Mouse (Mus musculus): ENCODE results near the gene Zfp37. TPM values are rescaled to one million over a fixed set of nuclear protein-coding genes. Genes with fewer than 3 reads are reported as not detected.

The Zfp37 gene
- polyA plus RNA-seq, 1 experiment from 2014 or later, result 29.3 TPM

DNA sequence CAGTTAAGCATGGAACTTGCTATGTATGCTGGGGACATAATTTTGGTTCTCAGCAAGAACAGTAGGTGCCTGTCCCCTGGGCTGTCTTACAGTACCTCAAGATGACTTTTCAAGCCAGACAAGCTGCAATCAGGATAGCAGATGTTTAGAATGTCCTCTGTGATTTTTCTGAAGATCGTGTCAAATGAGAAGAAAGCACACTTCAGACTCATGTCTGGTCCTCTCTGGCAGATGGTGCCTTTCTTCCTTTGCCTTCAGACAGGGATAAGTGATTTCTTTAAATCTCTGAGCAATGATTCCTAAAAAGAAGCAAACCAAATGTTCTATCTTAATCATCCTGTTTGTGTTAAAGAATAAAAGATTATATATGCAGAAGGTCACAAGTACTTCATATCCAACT, 694 bp downstream of the Zfp37 start:
- Histone ChIP-seq H3K27me3 (ENCODE audit: control insufficient read depth, insufficient read depth, low read length) (no peaks in the 10 kb centered on the region), H3K4me3 (ENCODE audit: low read depth, low read length) (no peak overlapping the region), H3K4me1 (ENCODE audit: control insufficient read depth, insufficient read depth, low read length) (no peaks in the 10 kb centered on the region), H3K4me2 (no peak overlapping the region), H3K36me3 (ENCODE audit: control insufficient read depth, insufficient read depth, low read length) (no peaks in the 10 kb centered on the region), H3K9ac (ENCODE audit: low read length) (no peak overlapping the region), H3K27ac (ENCODE audit: low read depth, low read length) (no peak overlapping the region), H3K9me3 (ENCODE audit: control insufficient read depth, low read length) (no peaks in the 10 kb centered on the region)
- ATAC-seq (ENCODE audit: low FRiP score) (no peak), DNase-seq (ENCODE audit: low spot score, missing footprints) (peak; percentile 47)
- 86% methylated on average over 1 of the region's 1 CpGs for WGBS

DNA sequence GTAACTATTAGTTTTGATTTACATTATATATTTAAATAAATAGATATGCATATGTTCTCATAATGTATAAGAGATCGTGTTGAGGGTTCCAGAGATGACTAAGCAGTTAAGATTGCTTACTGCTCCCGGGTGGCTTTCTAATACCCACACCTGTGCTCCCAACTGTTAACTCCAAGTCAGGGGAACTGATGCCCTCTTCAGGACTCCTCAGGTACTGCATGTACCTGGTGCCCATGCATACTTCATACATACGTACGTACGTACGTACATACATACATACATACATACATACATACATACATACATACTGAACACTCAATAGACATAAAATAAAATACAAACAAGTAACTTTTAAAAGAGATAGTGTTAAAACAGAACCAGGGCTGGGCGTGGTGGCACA, 1.4 kb downstream of the Zfp37 start:
- H3K9me3 ChIP-seq (ENCODE audit: control insufficient read depth, low read length), result no peaks in the 10 kb centered on the region
- H3K9ac ChIP-seq (ENCODE audit: low read length), result no peak overlapping the region
- no peak for ATAC-seq (ENCODE audit: low FRiP score)
- no peak overlapping the region for H3K27ac ChIP-seq (ENCODE audit: low read depth, low read length)
- 89% methylated on average over 7 of the region's 7 CpGs for WGBS
- no peak for DNase-seq (ENCODE audit: low spot score, missing footprints)
- H3K4me3 ChIP-seq (ENCODE audit: low read depth, low read length), result no peak overlapping the region
- H3K4me2 ChIP-seq, result no peak overlapping the region
- H3K36me3 ChIP-seq (ENCODE audit: control insufficient read depth, insufficient read depth, low read length), result no peaks in the 10 kb centered on the region
- H3K27me3 ChIP-seq (ENCODE audit: control insufficient read depth, insufficient read depth, low read length), result no peaks in the 10 kb centered on the region
- no peaks in the 10 kb centered on the region for H3K4me1 ChIP-seq (ENCODE audit: control insufficient read depth, insufficient read depth, low read length)

DNA sequence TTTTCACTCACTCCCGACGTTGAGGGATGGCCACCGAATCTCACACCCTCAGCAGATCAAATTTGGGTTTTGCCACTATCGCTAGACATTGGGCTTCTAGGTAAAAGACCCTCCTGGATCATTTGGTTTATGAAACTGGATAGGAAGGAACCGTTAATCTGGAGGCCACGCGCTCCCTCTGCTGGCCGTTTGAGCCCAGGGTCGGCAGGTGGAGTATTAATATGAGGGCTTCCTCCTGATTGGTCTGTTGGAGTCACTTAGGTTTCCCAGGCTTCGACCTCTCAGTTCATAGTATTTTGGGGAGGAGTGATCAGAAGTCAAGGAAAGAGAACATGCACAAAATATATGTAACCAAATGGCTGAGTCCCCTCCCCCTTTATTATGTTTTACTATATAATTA, 2.5 kb downstream of the Zfp37 start:
- Histone ChIP-seq H3K36me3 (ENCODE audit: control insufficient read depth, insufficient read depth, low read length) (no peaks in the 10 kb centered on the region), H3K27ac (ENCODE audit: low read depth, low read length) (no peak overlapping the region), H3K9me3 (ENCODE audit: control insufficient read depth, low read length) (no peaks in the 10 kb centered on the region), H3K4me2 (no peak overlapping the region), H3K27me3 (ENCODE audit: control insufficient read depth, insufficient read depth, low read length) (no peaks in the 10 kb centered on the region), H3K4me1 (ENCODE audit: control insufficient read depth, insufficient read depth, low read length) (no peaks in the 10 kb centered on the region), H3K4me3 (ENCODE audit: low read depth, low read length) (no peak overlapping the region), H3K9ac (ENCODE audit: low read length) (no peak overlapping the region)
- 43% methylated on average over 10 of the region's 10 CpGs for WGBS
- DNase-seq (ENCODE audit: low spot score, missing footprints), result peak; percentile 89
- peak; percentile 57 for ATAC-seq (ENCODE audit: low FRiP score)

DNA sequence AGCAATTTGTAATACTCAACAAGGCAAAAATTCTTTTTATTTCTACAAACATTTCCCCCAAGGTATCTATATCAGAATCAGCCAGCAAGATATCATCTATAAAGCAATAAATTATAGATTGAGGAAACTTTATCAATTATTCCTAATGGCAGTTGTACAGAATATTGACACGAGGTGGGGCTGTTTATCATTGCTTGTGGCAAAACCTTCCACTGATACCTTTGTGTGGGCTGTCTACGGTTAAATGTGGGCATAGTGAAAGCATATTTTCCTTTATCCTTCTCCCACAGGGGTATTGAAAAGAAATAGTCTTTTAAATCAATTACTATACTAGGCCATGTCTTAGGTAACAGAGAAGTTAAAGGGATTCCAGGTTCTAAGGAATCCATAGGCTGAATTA, 17.4 kb downstream of the Zfp37 start:
- ATAC-seq (ENCODE audit: low FRiP score), result no peak
- Histone ChIP-seq H3K27ac (ENCODE audit: low read depth, low read length) (no peak overlapping the region), H3K9ac (ENCODE audit: low read length) (no peak overlapping the region), H3K27me3 (ENCODE audit: control insufficient read depth, insufficient read depth, low read length) (no peaks in the 10 kb centered on the region), H3K4me1 (ENCODE audit: control insufficient read depth, insufficient read depth, low read length) (peaks cover 2% of the 10 kb centered on the region; the same call in 1 of the 2 replicates), H3K4me2 (no peak overlapping the region), H3K9me3 (ENCODE audit: control insufficient read depth, low read length) (no peaks in the 10 kb centered on the region), H3K36me3 (ENCODE audit: control insufficient read depth, insufficient read depth, low read length) (no peaks in the 10 kb centered on the region), H3K4me3 (ENCODE audit: low read depth, low read length) (no peak overlapping the region)
- WGBS, result 80% methylated on average over 2 of the region's 2 CpGs
- DNase-seq (ENCODE audit: low spot score, missing footprints), result no peak

DNA sequence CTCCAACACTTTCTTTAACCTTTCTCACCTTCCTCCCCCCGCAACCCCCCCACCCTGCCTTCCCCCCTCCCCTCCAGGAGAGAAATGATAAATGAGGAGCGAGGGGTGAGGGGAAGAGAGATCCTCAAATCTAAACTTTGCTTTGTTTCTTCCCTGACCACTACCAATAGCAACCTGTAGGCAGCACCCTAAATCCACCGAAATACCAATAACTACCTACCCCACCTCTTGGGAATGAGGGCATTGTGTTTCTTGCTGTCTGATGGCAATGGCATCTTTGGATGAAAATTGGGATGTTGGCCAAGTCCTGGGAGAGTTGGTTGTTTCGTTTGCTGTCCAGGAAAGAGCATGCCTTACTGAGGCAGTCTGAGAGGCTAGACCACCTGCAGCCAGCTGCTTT, 20.8 kb downstream of the Zfp37 start:
- Histone ChIP-seq H3K4me1 (ENCODE audit: control insufficient read depth, insufficient read depth, low read length) (peaks cover 2% of the 10 kb centered on the region; the same call in 1 of the 2 replicates), H3K9ac (ENCODE audit: low read length) (no peak overlapping the region), H3K27me3 (ENCODE audit: control insufficient read depth, insufficient read depth, low read length) (no peaks in the 10 kb centered on the region), H3K4me3 (ENCODE audit: low read depth, low read length) (no peak overlapping the region), H3K27ac (ENCODE audit: low read depth, low read length) (no peak overlapping the region), H3K4me2 (no peak overlapping the region), H3K36me3 (ENCODE audit: control insufficient read depth, insufficient read depth, low read length) (no peaks in the 10 kb centered on the region), H3K9me3 (ENCODE audit: control insufficient read depth, low read length) (no peaks in the 10 kb centered on the region)
- ATAC-seq (ENCODE audit: low FRiP score), result no peak
- DNase-seq (ENCODE audit: low spot score, missing footprints), result no peak
- WGBS, result 49% methylated on average over 4 of the region's 4 CpGs

DNA sequence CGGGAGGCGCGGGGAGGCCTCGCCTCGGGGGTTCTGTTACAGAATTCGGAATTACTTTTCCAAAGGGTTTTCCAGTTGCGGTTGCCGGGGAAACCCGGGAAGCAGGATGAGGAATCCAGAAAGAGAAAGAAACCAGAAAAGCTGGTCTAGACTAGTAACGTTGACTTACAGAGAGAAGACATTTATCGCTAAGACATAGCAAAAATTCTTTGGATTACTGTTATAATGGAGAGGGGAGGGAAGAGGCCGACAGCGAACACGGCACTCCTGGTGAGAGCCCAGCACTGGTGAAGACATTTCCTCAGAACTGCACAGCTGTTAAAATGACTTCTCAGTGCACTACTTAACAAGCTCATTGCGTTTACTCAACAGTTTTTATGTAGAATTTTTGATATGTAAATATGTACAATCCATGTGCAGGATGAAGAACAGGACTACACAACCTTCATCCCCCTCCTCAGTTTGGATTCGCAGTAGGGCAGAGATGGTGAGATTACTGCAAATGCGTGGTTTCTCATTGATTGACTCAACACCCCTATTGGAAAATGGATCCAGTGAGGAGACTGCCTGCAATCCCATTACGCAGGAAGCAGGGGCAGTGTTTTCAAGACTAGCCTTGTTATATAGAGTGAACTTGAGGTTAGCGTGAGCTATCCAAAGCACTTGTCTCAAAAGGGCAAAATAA, 22.0 kb downstream of the Zfp37 start:
- Histone ChIP-seq H3K27me3 (ENCODE audit: control insufficient read depth, insufficient read depth, low read length) (no peaks in the 10 kb centered on the region), H3K4me2 (peak overlapping the region; percentile 46), H3K9ac (ENCODE audit: low read length) (peak overlapping the region; percentile 89), H3K4me1 (ENCODE audit: control insufficient read depth, insufficient read depth, low read length) (peaks cover 2% of the 10 kb centered on the region; the same call in 1 of the 2 replicates), H3K27ac (ENCODE audit: low read depth, low read length) (peak overlapping the region; percentile 86), H3K36me3 (ENCODE audit: control insufficient read depth, insufficient read depth, low read length) (peaks cover 3% of the 10 kb centered on the region; the same call in 1 of the 2 replicates), H3K9me3 (ENCODE audit: control insufficient read depth, low read length) (no peaks in the 10 kb centered on the region), H3K4me3 (ENCODE audit: low read depth, low read length) (peak overlapping the region; percentile 67)
- WGBS, result 5% methylated on average over 19 of the region's 19 CpGs
- DNase-seq (ENCODE audit: low spot score, missing footprints), result no peak
- peak; percentile 45 for ATAC-seq (ENCODE audit: low FRiP score)

DNA sequence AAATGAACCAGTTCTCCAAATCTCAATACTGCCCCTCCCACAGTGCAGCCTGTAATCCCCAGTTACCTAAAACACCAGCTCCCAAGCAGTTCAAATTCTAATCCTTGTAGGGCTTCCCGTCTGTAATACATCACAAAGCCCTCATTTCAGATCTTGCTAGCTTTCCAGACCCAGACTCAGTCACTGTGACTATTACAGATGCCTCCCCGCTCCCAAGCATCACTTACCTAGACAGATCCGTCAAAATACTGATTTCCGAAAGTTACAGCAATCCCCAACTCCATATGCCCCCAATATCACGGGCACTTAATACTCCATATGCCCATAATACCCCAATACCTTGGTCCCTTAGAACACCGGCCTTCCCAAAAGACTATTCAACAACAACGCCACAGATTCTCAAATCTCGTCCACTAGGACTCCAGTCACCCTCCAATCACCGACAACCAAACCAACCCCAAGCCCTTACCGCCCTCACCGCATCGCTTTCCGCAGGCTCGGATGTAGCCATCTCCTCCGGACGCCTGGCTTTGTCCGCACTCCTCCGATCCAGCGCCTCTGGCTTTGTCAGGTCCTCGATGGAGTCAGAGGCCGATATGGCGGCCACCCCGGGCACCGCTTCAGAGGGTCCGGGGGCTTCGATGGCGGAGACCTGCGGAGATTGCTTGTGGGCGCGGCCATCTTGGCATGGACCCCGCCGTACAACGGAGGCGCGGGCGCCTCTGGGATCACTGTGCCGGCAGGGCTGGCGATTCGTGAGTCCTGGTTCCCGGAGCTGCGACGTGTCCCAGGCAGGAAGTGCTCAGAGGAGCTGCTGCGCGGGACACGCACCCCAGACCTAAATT, 22.8 kb downstream of the Zfp37 start:
- under 1% methylated on average over 45 of the region's 45 CpGs for WGBS
- Histone ChIP-seq H3K27me3 (ENCODE audit: control insufficient read depth, insufficient read depth, low read length) (no peaks in the 10 kb centered on the region), H3K27ac (ENCODE audit: low read depth, low read length) (peak overlapping the region; percentile 86), H3K9ac (ENCODE audit: low read length) (peak overlapping the region; percentile 89), H3K9me3 (ENCODE audit: control insufficient read depth, low read length) (no peaks in the 10 kb centered on the region), H3K4me3 (ENCODE audit: low read depth, low read length) (peak overlapping the region; percentile 67), H3K4me1 (ENCODE audit: control insufficient read depth, insufficient read depth, low read length) (peaks cover 2% of the 10 kb centered on the region; the same call in 1 of the 2 replicates), H3K36me3 (ENCODE audit: control insufficient read depth, insufficient read depth, low read length) (peaks cover 9% of the 10 kb centered on the region), H3K4me2 (peak overlapping the region; percentile 46)
- peak; percentile 98 for ATAC-seq (ENCODE audit: low FRiP score)
- peak; percentile 98 for DNase-seq (ENCODE audit: low spot score, missing footprints)

DNA sequence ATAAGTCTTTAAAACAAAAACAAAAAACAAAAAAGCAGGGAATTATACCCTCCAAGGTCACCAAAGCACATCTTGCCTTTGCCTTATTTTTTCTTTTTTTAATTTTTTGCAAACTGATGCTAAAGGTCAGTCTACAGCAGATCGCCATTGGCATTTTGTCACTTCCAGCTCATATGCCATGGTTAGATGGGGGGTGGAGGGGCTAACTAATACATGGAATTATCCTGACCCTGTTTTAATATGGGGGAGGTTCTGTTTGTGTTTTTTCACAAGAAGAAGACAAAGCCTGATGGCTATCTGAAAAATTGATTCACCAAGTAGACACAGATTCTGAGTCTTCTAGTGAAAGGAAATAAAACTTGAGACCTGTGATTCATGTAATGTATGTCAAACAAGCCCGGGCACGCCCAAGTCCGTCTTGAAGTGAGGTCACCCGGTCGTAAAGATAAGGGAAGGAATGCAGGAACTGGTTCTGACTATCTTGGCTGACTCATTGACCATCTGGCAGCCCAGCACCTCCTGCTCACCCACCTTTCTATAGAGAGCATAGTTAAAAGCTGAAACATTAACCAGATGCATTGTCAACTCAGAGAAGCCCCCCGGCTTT, 30.8 kb downstream of the Zfp37 start:
- Histone ChIP-seq H3K4me2 (no peak overlapping the region), H3K4me1 (ENCODE audit: control insufficient read depth, insufficient read depth, low read length) (no peaks in the 10 kb centered on the region), H3K9me3 (ENCODE audit: control insufficient read depth, low read length) (peaks cover 11% of the 10 kb centered on the region; the same call in 1 of the 2 replicates), H3K36me3 (ENCODE audit: control insufficient read depth, insufficient read depth, low read length) (peaks cover 48% of the 10 kb centered on the region), H3K9ac (ENCODE audit: low read length) (no peak overlapping the region), H3K4me3 (ENCODE audit: low read depth, low read length) (no peak overlapping the region), H3K27me3 (ENCODE audit: control insufficient read depth, insufficient read depth, low read length) (no peaks in the 10 kb centered on the region), H3K27ac (ENCODE audit: low read depth, low read length) (no peak overlapping the region)
- ATAC-seq (ENCODE audit: low FRiP score) (no peak), DNase-seq (ENCODE audit: low spot score, missing footprints) (no peak)
- WGBS, result 98% methylated on average over 7 of the region's 7 CpGs

DNA sequence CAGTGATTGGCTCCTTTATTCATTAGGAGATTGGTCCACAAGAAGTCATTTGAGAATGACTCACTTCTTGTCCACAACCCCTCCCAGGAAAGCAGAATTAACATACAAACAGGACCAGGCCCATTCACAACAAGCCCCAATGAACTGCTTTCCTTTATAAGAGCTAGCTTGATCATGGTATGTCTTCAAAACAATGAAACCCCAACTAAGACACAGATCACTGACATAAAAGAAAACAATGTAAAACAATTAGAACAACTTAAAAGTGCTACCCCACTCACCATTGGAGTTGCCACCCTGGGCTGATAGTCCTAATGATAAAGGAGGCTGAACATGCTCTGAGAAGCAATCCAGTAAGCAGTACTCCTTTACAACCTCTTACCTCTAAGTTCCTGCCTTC, 42.1 kb downstream of the Zfp37 start:
- Histone ChIP-seq H3K9ac (ENCODE audit: low read length) (no peak overlapping the region), H3K27me3 (ENCODE audit: control insufficient read depth, insufficient read depth, low read length) (no peaks in the 10 kb centered on the region), H3K36me3 (ENCODE audit: control insufficient read depth, insufficient read depth, low read length) (peaks cover 40% of the 10 kb centered on the region), H3K4me3 (ENCODE audit: low read depth, low read length) (no peak overlapping the region), H3K4me1 (ENCODE audit: control insufficient read depth, insufficient read depth, low read length) (no peaks in the 10 kb centered on the region), H3K27ac (ENCODE audit: low read depth, low read length) (no peak overlapping the region), H3K4me2 (no peak overlapping the region), H3K9me3 (ENCODE audit: control insufficient read depth, low read length) (peaks cover 40% of the 10 kb centered on the region)
- no peak for DNase-seq (ENCODE audit: low spot score, missing footprints)
- ATAC-seq (ENCODE audit: low FRiP score), result no peak

Measured in midbrain, embryonic 11.5 days (tissue).